Mouse (Mus musculus) MEL (cell line): ENCODE measurements around the gene Cited2. TPM values are rescaled to one million over a fixed set of nuclear protein-coding genes. Genes with fewer than 3 reads are reported as not detected.
A peak's percentile ranks its signal among the peaks of the same experiment; 100 is the strongest.

Experiments
- DNase-seq: peaks from one replicate; pipeline ENCODE4 v3.0.0; 2011; ENCODE audit warnings: low read depth, low spot score
- H3K27ac ChIP-seq: 2 replicates; pipeline ENCODE4 v1.5.1; 2012; ENCODE audit warnings: low read depth, mild to moderate bottlenecking, control low read depth, low read length, moderate library complexity; ENCODE audit not compliant: control insufficient read depth
- H3K27me3 ChIP-seq, 2 experiments: fragments of 150-350 bp in 1 of 2; sonication (generic) in 1 of 2; 2 replicates each; pipeline ENCODE4 v1.6.1; 2012; ENCODE audit warnings: low read length in 2 of 2, mild to moderate bottlenecking in 2 of 2, improper control_type of control experiment in 1 of 2, moderate library complexity in 1 of 2; ENCODE audit not compliant: insufficient read depth in 2 of 2, control insufficient read depth in 1 of 2
- H3K36me3 ChIP-seq, 2 experiments: 2 replicates each; pipeline ENCODE4 v1.6.1; 2012 to 2014; ENCODE audit warnings: low read length in 2 of 2, improper control_type of control experiment in 1 of 2, inconsistent platforms in 1 of 2, mild to moderate bottlenecking in 1 of 2; ENCODE audit not compliant: insufficient read depth in 2 of 2, control insufficient read depth in 1 of 2
- H3K4me1 ChIP-seq, 2 experiments: fragments of 150-350 bp in 1 of 2; sonication (generic) in 1 of 2; 2 replicates each; pipeline ENCODE4 v1.6.1; 2012; ENCODE audit warnings: low read length in 2 of 2, improper control_type of control experiment in 1 of 2, mild to moderate bottlenecking in 1 of 2; ENCODE audit not compliant: insufficient read depth in 2 of 2, control insufficient read depth in 1 of 2
- H3K4me3 ChIP-seq, 2 experiments: fragments of 150-350 bp in 1 of 2; sonication (generic) in 1 of 2; 2 replicates each; pipeline ENCODE4 v1.5.1; 2012; ENCODE audit warnings: low read depth in 2 of 2, low read length in 2 of 2, mild to moderate bottlenecking in 2 of 2, moderate library complexity in 2 of 2, control low read depth in 1 of 2, improper control_type of control experiment in 1 of 2; ENCODE audit not compliant: control insufficient read depth in 1 of 2, insufficient read depth in 1 of 2
- H3K79me2 ChIP-seq: 2 replicates; pipeline ENCODE4 v1.6.1; 2012; ENCODE audit warnings: mild to moderate bottlenecking, low read length, moderate library complexity; ENCODE audit not compliant: control insufficient read depth, poor library complexity, insufficient read depth
- H3K9ac ChIP-seq: 2 replicates; pipeline ENCODE4 v1.6.1; 2012; ENCODE audit warnings: low read depth, mild to moderate bottlenecking, control low read depth, low read length, moderate library complexity; ENCODE audit not compliant: control insufficient read depth, poor library complexity, severe bottlenecking
- H3K9me3 ChIP-seq: fragments of 150-350 bp; sonication (generic); replicated peaks from 2 replicates; pipeline ENCODE4 v1.6.1; 2012; ENCODE audit warnings: mild to moderate bottlenecking, low read length, improper control_type of control experiment, moderate library complexity; ENCODE audit not compliant: insufficient read depth
- BHLHE40 ChIP-seq: IDR thresholded peaks from 2 replicates; pipeline ENCODE4 v1.6.1; 2012; ENCODE audit warnings: low read depth, mild to moderate bottlenecking, inconsistent platforms, low read length, improper control_type of control experiment, borderline replicate concordance
- CHD1 ChIP-seq: IDR thresholded peaks from 2 replicates; pipeline ENCODE4 v1.6.1; 2012; ENCODE audit warnings: low read depth, mild to moderate bottlenecking, inconsistent platforms, low read length, improper control_type of control experiment
- CHD2 ChIP-seq: IDR thresholded peaks from 2 replicates; pipeline ENCODE4 v1.6.1; 2011; ENCODE audit warnings: low read length, improper control_type of control experiment
- CTCF ChIP-seq, 3 experiments: IDR thresholded peaks in 2 of 3; conservative IDR thresholded peaks in 1 of 3; 2 replicates each; pipeline ENCODE4 v1.5.1; 2011 to 2012; ENCODE audit warnings: low read length in 3 of 3, low read depth in 2 of 3, mild to moderate bottlenecking in 2 of 3, improper control_type of control experiment in 1 of 3, inconsistent platforms in 1 of 3, mixed read lengths in 1 of 3, moderate library complexity in 1 of 3; ENCODE audit not compliant: control insufficient read depth in 1 of 3, insufficient read depth in 1 of 3, poor library complexity in 1 of 3, severe bottlenecking in 1 of 3
- E2F4 ChIP-seq: IDR thresholded peaks from 2 replicates; pipeline ENCODE4 v1.6.1; 2011; ENCODE audit warnings: low read depth, low read length, improper control_type of control experiment, borderline replicate concordance
- ELF1 ChIP-seq: IDR thresholded peaks from 2 replicates; pipeline ENCODE4 v1.6.1; 2014; ENCODE audit warnings: low read depth, mild to moderate bottlenecking, inconsistent platforms, low read length, improper control_type of control experiment, moderate library complexity
- GABPA ChIP-seq: IDR thresholded peaks from 2 replicates; pipeline ENCODE4 v1.6.1; 2012; ENCODE audit warnings: low read depth, mild to moderate bottlenecking, inconsistent platforms, low read length, improper control_type of control experiment, moderate library complexity
- GATA1 ChIP-seq: IDR thresholded peaks from 2 replicates; pipeline ENCODE4 v1.6.1; 2011; ENCODE audit warnings: low read depth, low read length, improper control_type of control experiment
- HCFC1 ChIP-seq: IDR thresholded peaks from 2 replicates; pipeline ENCODE4 v1.6.1; 2012; ENCODE audit warnings: low read depth, mild to moderate bottlenecking, inconsistent platforms, low read length, improper control_type of control experiment, moderate library complexity
- JUND ChIP-seq: IDR thresholded peaks from 2 replicates; pipeline ENCODE4 v1.6.1; 2011; ENCODE audit warnings: low read depth, mild to moderate bottlenecking, improper control_type of control experiment, low read length
- MAFK ChIP-seq: IDR thresholded peaks from 2 replicates; pipeline ENCODE4 v1.6.1; 2011; ENCODE audit warnings: low read depth, mild to moderate bottlenecking, low read length, improper control_type of control experiment, borderline replicate concordance
- MAZ ChIP-seq: IDR thresholded peaks from 2 replicates; pipeline ENCODE4 v1.6.1; 2012; ENCODE audit warnings: low read depth, mild to moderate bottlenecking, inconsistent platforms, low read length, improper control_type of control experiment
- MEF2A ChIP-seq: IDR thresholded peaks from 2 replicates; pipeline ENCODE4 v1.6.1; 2014; ENCODE audit warnings: low read depth, mild to moderate bottlenecking, inconsistent platforms, low read length, improper control_type of control experiment; ENCODE audit not compliant: poor library complexity, insufficient replicate concordance, severe bottlenecking; ENCODE audit errors: extremely low read depth
- MXI1 ChIP-seq: IDR thresholded peaks from 2 replicates; pipeline ENCODE4 v1.6.1; 2011; ENCODE audit warnings: mild to moderate bottlenecking, low read depth, low read length, improper control_type of control experiment
- MYC ChIP-seq: IDR thresholded peaks from 2 replicates; pipeline ENCODE4 v1.6.1; 2011; ENCODE audit warnings: low read depth, mild to moderate bottlenecking, low read length, improper control_type of control experiment, moderate library complexity
- NELFE ChIP-seq: IDR thresholded peaks from 2 replicates; pipeline ENCODE4 v1.6.1; 2011; ENCODE audit warnings: low read depth, low read length, improper control_type of control experiment
- POLR2A ChIP-seq, 2 experiments: IDR thresholded peaks; 2 replicates each; pipeline ENCODE4 v1.6.1; 2011 to 2012; ENCODE audit warnings: low read length in 2 of 2, mild to moderate bottlenecking in 2 of 2, control low read depth in 1 of 2, improper control_type of control experiment in 1 of 2, low read depth in 1 of 2, moderate library complexity in 1 of 2; ENCODE audit not compliant: control insufficient read depth in 1 of 2, insufficient read depth in 1 of 2, poor library complexity in 1 of 2
- POLR2AphosphoS2 ChIP-seq: IDR thresholded peaks from 2 replicates; pipeline ENCODE4 v1.6.1; 2011; ENCODE audit warnings: low read length, improper control_type of control experiment
- SIN3A ChIP-seq: IDR thresholded peaks from 2 replicates; pipeline ENCODE4 v1.6.1; 2012; ENCODE audit warnings: low read length, improper control_type of control experiment, inconsistent platforms
- SMC3 ChIP-seq: IDR thresholded peaks from 2 replicates; pipeline ENCODE4 v1.6.1; 2011; ENCODE audit warnings: low read depth, low read length, improper control_type of control experiment
- TAL1 ChIP-seq: IDR thresholded peaks from 2 replicates; pipeline ENCODE4 v1.6.1; 2012; ENCODE audit warnings: mild to moderate bottlenecking, inconsistent platforms, low read length, moderate library complexity, mixed read lengths
- TBP ChIP-seq: IDR thresholded peaks from 2 replicates; pipeline ENCODE4 v1.8.0; 2011; ENCODE audit warnings: low read depth, low read length, improper control_type of control experiment
- TCF12 ChIP-seq: IDR thresholded peaks from 2 replicates; pipeline ENCODE4 v1.6.1; 2014; ENCODE audit warnings: low read depth, mild to moderate bottlenecking, inconsistent platforms, low read length, improper control_type of control experiment, moderate library complexity
- UBTF ChIP-seq: IDR thresholded peaks from 2 replicates; pipeline ENCODE4 v1.6.1; 2012; ENCODE audit warnings: low read depth, mild to moderate bottlenecking, inconsistent platforms, low read length, improper control_type of control experiment, moderate library complexity, borderline replicate concordance; ENCODE audit not compliant: insufficient read depth
- USF1 ChIP-seq: IDR thresholded peaks from 2 replicates; pipeline ENCODE4 v1.6.1; 2014; ENCODE audit warnings: low read depth, mild to moderate bottlenecking, inconsistent platforms, low read length, improper control_type of control experiment, moderate library complexity
- USF2 ChIP-seq, 2 experiments: IDR thresholded peaks; 2 replicates each; pipeline ENCODE4 v1.6.1; 2011 to 2012; ENCODE audit warnings: improper control_type of control experiment in 2 of 2, low read length in 2 of 2, borderline replicate concordance in 1 of 2, inconsistent platforms in 1 of 2, low read depth in 1 of 2, mild to moderate bottlenecking in 1 of 2; ENCODE audit not compliant: insufficient read depth in 1 of 2
- ZC3H11A ChIP-seq: IDR thresholded peaks from 2 replicates; pipeline ENCODE4 v1.6.1; 2012; ENCODE audit warnings: low read depth, mild to moderate bottlenecking, inconsistent platforms, low read length, improper control_type of control experiment
- ZKSCAN1 ChIP-seq: IDR thresholded peaks from 2 replicates; pipeline ENCODE4 v1.6.1; 2012; ENCODE audit warnings: low read depth, mild to moderate bottlenecking, inconsistent platforms, low read length, improper control_type of control experiment, moderate library complexity
- ZMIZ1 ChIP-seq: IDR thresholded peaks from 2 replicates; pipeline ENCODE4 v1.6.1; 2012; ENCODE audit warnings: low read depth, mild to moderate bottlenecking, inconsistent platforms, low read length, improper control_type of control experiment, moderate library complexity
- ZNF384 ChIP-seq: IDR thresholded peaks from 2 replicates; pipeline ENCODE4 v1.6.1; 2012; ENCODE audit warnings: low read depth, mild to moderate bottlenecking, inconsistent platforms, low read length, improper control_type of control experiment
- polyA plus RNA-seq, 2 experiments: library from polyadenylated mRNA; stranded (reverse) in 1 of 2; unstranded in 1 of 2; fragments of >175 nt in 1 of 2; fragments of >200 nt in 1 of 2; gene quantifications; 2 replicates each; pipeline versions ENCODE4 v1.2.1 to v1.2.4; 2012; ENCODE audit warnings: low replicate concordance in 2 of 2, low read depth in 1 of 2; ENCODE audit not compliant: insufficient read length in 2 of 2, insufficient read depth in 1 of 2, missing spikeins in 1 of 2
- total RNA-seq: library from RNA; depleted of rRNA; stranded (reverse); fragments of 300-350 nt; gene quantifications from 2 replicates; pipeline ENCODE4 v1.2.3, GENCODE M21; 2012

Gene Cited2
- total and polyA plus RNA-seq, 3 experiments: 2.3 to 13.1 TPM; not detected in 1

DNA sequence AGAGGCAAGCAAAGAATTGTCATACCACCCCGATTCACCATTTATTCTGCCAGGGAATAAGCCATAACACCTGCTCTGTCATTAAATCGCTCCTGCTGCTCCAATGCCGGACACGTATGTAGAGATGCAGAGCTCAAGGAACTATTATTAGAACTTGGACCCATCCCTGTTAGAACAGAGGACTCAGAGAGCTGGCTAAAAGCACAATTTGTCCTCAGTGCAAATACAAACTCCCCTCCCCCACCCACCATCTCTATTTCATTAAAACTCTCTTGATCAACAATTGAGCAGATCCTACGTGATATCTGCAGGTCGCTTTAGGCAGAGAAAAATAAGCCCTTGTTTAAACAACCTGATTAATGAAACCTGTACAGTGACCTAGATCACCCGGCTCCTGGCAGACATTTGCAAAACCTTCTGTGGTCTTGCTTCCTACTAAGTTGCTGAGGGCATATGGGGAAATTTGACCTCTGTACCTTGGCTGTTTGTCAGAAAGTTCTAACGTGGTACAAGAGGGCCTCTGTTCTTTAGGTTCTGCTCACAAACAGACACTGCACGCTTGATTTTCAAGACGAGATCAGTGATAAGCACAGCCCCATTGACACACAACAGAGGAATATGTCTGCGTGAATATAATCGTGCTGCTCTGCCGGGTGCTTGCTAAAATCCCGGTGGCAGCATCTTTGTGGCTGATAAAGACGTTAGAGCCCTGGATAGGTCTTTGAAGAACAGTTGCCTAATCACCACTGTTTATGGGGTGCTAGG lies 4.3 kb downstream of the Cited2 start:
- Histone ChIP-seq H3K4me3 (peak overlapping the region; percentile 25 to 63), H3K4me1 (peaks cover 0 to 4% of the 10 kb centered on the region in 2 experiments; a peak in 1 of 4 replicates), H3K79me2 (peaks cover 6% of the 10 kb centered on the region), H3K27ac (peak overlapping the region; percentile 54), H3K27me3 (no peaks in the 10 kb centered on the region), H3K9ac (peak overlapping the region; percentile 56), H3K36me3 (peaks cover 0 to 4% of the 10 kb centered on the region in 2 experiments; a peak in 1 of 4 replicates), H3K9me3 (no peaks in the 10 kb centered on the region)
- no peak for TF ChIP-seq SIN3A
- TF ChIP-seq GATA1: peak; percentile 21; the same call in 1 of the 2 replicates
- TF ChIP-seq POLR2AphosphoS2: no peak
- DNase-seq: peak; percentile 76

DNA sequence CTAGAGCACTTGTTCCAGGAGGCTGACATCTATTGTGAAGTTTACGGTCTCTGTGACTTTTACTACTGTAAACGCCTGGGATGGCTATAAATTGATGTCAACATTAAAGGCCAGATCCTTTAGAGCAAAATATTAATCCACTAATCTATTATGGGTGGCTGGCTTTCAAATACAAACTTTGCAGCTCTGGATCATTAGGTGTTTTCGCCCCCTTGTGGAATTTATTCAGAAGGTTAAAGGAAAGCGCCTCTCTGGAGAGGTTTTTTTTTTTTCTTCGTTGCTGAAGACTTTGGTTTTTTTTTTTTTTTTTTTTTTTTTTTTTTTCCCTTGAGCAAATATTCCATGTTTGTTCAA lies 4.9 kb downstream of the Cited2 start:
- Histone ChIP-seq H3K4me3 (peak overlapping the region; percentile 25 to 63), H3K9ac (peak overlapping the region; percentile 56), H3K9me3 (no peaks in the 10 kb centered on the region), H3K27me3 (no peaks in the 10 kb centered on the region), H3K4me1 (peaks cover 0 to 4% of the 10 kb centered on the region in 2 experiments; a peak in 1 of 4 replicates), H3K79me2 (peaks cover 6% of the 10 kb centered on the region), H3K27ac (peak overlapping the region; percentile 54), H3K36me3 (peaks cover 0 to 4% of the 10 kb centered on the region in 2 experiments; a peak in 1 of 4 replicates)
- no peak for DNase-seq
- TF ChIP-seq BHLHE40 (no peak), MXI1 (no peak), MAZ (no peak), POLR2A (IDR thresholded peaks at IDR 0.05; ENCODE audit: control insufficient read depth in 1 of 2, insufficient read depth in 1 of 2, low read depth in 1 of 2, low read length in 2 of 2, poor library complexity in 1 of 2) (no peak), ZC3H11A (peak; percentile 93), MAFK (no peak), TBP (no peak), POLR2AphosphoS2 (no peak), ZNF384 (peak; percentile 99), USF2 (IDR thresholded peaks at IDR 0.05; ENCODE audit: borderline replicate concordance in 1 of 2, insufficient read depth in 1 of 2, low read depth in 1 of 2, low read length in 2 of 2) (no peak), CHD1 (no peak), GATA1 (no peak), JUND (no peak), GABPA (no peak), E2F4 (no peak), CHD2 (no peak), SMC3 (peak; percentile 85), TAL1 (no peak), CTCF (IDR thresholded peaks at IDR 0.05 in 2 of 3, conservative IDR thresholded peaks at IDR 0.05 in 1 of 3; ENCODE audit: control insufficient read depth in 1 of 3, insufficient read depth in 1 of 3, low read depth in 2 of 3, low read length in 3 of 3, poor library complexity in 1 of 3, severe bottlenecking in 1 of 3) (peak; percentile 7 to 69 (median 25); a peak in 4 of 6 replicates), USF1 (no peak), NELFE (no peak), ZKSCAN1 (no peak), TCF12 (no peak), ZMIZ1 (no peak), MYC (no peak), HCFC1 (no peak), UBTF (no peak), MEF2A (no peak), ELF1 (no peak)
